Mouse (Mus musculus) neutrophil, adult 5-6 weeks (primary cell): Measurements from ENCODE around the gene Prkag1. TPM values are rescaled to one million over a fixed set of nuclear protein-coding genes. Genes with fewer than 3 reads are reported as not detected.

Experiments
- ATAC-seq: fragments of 151-379, 151-347 bp; 2 replicates; pipeline ENCODE4 v1.8.0; 2017; ENCODE audit warnings: mild to moderate bottlenecking, moderate TSS enrichment; ENCODE audit not compliant: insufficient number of reproducible peaks, poor library complexity, low FRiP score, severe bottlenecking; ENCODE audit errors: extremely low read depth
- total RNA-seq: library from RNA; stranded (forward); fragments of 200-1000 nt; gene quantifications from 2 replicates; pipeline ENCODE4 v1.2.3, GENCODE M21; 2017

The Prkag1 gene
- total RNA-seq, 1 experiment from 2014 or later = 111 TPM

- ATAC-seq = no peak
These were observed 22.9 kb upstream of the Prkag1 start for GRCm38 (mm10) chr15:98854214-98854613.

DNA sequence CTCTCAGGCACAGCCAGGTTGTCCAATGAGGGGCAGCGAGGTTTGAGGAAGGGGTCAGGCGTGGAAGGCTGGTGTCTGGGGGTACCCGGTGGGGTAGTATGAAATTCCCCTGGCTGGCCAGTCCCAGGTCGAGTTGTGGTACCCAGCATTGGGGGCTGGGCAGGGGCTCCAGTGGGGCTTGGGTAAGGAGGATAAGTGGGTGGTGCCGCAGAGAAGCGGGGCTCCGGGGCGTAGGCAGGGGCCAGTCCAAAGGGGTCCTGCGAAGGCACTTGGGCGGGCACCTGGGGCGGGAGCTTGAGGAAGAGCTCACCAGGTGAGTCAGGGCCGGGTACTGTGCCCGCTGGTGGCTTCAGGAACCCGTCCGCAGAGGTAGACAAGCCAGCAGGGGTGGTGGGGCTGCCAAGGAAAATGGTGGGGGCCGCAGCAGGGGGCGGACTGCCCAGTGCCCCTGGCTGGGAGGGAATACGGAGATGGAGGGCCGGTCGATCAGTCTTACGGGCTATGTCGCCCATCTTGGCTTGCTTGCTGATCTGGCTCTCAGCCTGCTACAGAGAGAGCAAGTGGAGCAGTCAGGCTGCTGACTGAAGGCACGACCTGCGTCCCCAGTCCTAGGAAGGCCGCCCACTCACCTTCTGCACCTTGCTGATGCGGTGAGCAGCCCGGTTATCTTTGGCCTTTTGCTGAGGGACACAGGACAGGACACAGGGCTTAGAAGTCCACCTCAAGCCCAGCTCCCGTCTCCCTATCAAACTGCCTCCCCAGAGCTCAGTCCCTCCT is 22.0 kb upstream of the Prkag1 start:
- no peak for ATAC-seq

DNA sequence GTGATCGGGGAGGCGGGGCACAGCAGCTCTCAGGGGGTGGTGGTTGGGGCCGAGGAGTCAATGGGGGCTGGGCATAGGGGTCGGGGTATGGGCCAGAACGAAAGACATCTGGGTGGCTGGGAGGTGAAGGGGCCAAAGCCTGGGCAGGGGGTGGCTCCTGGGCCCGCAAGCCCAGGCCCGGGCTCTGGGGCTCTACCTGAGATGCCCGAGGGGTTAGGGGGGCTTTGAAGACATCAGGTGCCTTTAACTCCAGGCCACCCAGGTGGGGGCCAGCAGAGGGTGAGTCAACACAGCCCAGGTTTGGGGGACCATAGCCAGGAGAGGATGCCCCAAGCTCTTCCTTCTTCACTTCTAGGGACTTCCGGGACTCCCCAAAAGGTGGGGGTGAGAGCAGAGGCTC is 21.4 kb upstream of the Prkag1 start:
- no peak for ATAC-seq

DNA sequence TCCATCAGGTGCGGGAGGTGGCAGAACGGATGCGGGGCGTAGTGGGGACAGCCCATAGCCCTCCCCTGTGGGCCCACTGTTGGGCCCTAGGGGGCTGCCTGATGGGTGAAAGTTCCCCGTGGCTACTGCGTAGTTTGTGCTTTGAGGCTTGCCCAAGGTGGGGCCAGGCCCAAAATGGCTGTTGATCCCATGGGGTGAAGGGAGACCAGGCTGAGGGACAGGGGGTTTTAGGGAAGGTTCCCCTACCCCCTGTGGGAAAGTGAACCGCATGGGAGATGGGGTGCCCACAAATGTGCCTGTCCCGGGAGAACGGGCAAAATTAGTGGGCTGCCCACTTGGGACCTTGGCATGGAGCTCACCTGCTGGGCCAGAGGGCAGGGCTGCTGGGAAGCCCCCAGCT is 20.8 kb upstream of the Prkag1 start:
- ATAC-seq = no peak

DNA sequence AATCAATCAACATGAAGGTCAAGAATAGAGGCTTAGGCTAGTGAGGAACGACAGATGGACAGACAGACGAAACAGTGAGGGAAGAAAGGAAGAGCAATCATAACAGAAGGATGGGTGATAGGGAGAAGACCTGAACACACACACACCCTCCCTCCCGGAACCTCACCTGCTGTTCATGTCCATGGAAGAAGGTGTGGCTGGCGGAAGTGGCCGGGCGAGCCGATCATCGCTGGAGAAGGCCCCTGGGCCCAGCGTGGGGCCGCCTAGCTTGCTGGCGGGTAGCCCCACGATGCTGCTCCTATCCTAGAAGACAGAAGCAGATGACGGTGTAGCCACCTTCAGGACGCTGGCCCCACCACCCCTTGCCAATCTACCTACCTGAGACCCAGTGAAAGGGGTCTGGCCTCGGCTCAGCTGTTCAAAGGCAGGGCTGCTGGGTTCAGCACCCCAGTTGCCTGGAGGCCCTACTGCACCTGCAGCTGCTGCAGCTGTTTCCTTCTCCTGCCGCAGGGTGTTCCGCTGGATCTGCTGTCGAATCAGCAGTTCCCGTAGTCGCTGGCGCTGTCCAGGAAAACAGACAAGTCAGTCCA is 20.0 kb upstream of the Prkag1 start:
- no peak for ATAC-seq

DNA sequence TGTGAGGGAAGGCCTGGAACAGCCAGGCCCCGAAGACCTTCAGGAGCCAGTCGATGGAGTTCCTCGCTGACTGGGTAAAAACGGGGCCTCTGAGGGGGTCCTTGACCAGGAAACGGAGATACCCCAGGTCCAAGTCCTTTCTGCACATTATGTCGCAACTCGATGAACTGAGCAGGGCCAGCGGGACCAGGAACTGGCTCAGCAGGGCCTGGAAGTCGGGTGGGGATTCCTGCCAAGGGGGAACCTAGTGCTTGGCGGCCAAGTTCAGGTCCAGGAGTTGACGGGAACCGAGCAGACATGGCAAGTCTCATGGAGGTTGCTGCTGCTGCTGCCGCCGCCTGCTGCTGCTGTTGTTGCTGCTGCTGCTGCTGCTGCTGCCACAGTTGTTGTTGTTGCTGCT is 19.3 kb upstream of the Prkag1 start:
- ATAC-seq = no peak

- no peak for ATAC-seq
These were observed 18.8 kb upstream of the Prkag1 start for GRCm38 (mm10) chr15:98849956-98850600.

- no peak for ATAC-seq
These were observed 17.8 kb upstream of the Prkag1 start for GRCm38 (mm10) chr15:98849165-98849564.

DNA sequence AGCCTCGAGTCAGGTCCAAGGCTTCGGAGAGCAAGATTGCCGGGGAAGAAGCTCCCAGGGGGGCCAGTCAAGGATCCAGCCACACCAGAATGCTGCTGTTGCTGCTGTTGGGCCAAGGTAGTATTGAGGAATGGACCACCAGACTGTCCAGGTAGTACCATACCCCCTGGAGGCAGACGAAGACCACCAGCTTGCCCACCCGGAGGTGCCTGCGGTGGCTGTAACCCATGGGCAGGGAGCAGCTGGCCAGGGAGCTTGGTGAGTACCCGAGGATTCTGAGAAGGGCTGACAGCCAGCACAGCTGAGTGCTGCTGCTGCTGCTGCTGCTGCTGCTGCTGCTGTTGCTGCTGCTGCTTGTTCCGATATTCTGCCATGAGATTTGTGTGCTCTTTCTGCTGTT is 14.8 kb upstream of the Prkag1 start:
- ATAC-seq = no peak

GRCm38 (mm10) chr15:98845149-98845548 is 13.8 kb upstream of the Prkag1 start:
- ATAC-seq = no peak

DNA sequence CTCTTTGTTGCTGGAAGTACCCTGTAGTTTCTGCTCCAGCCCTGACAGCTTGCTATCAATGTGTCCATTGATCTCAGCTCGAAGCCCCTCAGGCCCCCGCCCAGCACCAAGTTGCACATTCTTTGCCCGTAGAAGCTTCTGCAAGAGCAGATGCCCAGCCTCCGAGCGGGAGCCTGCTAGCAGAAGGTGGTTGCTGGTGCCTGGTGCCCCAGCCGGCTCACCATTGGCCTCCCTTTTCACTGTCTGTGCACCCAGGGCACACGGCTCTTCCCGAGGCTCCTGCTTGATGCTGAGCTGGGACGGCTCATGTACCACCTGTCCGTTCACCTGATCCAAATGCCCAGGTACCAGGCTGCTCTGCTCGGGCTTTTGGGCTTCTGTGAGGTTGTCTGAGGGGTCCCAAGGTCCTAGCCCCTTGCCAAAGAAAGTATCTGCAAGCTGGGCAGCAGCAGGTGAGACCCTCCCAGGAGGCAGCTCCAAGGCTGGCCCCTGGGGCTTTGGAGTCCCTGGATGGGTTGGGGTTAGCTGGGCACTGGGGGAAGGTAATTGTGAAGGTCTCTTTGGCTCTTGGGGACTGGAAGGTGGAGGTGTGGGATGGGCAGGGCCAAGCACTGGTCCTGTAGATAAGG is 12.4 kb upstream of the Prkag1 start:
- ATAC-seq = no peak

- no peak for ATAC-seq
These were observed 8.6 kb upstream of the Prkag1 start for GRCm38 (mm10) chr15:98839671-98840585.

DNA sequence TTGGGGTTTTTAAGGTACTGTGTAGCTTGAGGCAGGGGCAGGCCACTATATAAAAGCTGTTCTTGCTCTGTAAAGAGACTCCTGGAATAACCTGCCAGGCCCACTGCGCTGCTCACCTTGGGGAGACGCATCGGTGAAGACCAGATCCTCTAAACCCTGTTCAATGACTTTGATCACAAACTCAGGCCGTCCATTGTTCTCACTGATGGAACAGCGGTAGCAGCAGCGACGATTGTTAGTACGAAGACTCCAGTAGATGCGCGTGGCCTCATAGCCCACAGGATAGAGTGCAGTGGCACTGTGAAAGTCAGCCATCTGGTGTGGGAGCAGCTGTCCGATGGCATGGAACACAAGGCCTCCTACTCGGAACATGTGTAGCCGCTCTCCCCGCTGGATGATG is 7.8 kb upstream of the Prkag1 start:
- ATAC-seq = no peak

GRCm38 (mm10) chr15:98837743-98838103 is 6.4 kb upstream of the Prkag1 start:
- no peak for ATAC-seq

DNA sequence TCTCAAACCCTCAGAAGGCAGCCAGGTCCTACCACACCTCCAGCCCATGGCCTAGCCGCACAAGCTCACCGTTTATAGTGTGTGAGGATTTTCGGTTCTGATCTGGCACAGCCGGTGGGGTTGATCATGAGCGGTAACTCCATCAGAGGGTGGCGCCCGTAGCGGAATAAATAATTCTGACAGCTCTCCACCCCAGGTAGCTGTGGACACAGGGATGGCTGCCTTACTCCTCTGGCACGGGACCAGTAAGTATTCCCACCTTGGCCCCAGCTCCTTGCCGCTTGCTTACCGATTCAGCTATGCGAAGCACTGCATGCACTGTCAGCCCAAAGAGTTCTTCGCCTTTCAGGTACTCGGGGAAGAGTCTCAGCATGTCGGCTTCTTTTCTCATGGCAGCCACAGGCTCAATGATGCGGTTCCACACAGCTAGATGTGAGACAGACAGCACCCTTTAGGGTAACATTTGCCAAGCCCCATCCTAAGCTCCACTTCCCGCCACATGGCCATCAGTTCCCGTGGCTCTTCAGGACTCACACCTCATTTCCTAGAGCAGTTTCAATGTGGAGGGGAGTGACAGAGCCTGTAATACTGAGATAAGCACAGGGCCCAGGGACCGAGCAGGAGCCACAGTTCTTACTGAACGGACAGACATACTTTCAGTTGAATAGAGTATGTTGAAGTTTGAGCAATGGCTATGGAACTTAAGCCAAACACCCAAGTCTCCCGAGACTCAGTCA is 5.9 kb upstream of the Prkag1 start:
- no peak for ATAC-seq

- ATAC-seq = no peak
These were observed 4.0 kb upstream of the Prkag1 start for GRCm38 (mm10) chr15:98835291-98835690.

DNA sequence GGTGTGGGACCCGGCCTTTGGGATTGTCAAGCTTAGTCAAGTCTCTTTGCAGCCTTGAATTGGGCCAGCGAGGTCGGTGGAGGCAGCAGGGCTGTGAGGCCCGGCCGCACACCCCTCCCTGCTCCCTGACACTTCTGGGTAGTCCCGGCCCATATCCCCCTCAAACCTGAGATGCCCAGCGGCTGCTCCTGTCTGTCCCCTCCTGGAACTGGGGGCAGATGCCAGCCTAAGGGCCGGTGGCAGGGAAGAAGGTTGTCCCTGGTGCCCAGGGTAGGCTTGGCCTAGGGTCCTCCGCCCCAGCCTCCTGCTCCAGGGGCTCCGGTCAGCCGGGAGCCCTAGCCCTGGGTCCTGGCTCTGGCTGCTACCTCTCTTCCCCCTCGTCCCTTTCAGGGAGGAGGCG is 2.7 kb upstream of the Prkag1 start:
- ATAC-seq = no peak

- no peak for ATAC-seq
These were observed 2.0 kb upstream of the Prkag1 start for GRCm38 (mm10) chr15:98833281-98833680.
